Mouse (Mus musculus): ENCODE measurements around the gene Arhgef10l.

GRCm38 (mm10) chr4:140550670-140551069 lies 115.1 kb downstream of the Arhgef10l start:
- TF ChIP-seq EP300 (IDR thresholded peaks at IDR 0.05; ENCODE audit: low read depth), result no peak
- TF ChIP-seq CTCF (IDR thresholded peaks at IDR 0.05; ENCODE audit: low read depth), result peak; percentile 43

All from liver, embryonic 14.5 days (tissue).